Mouse (Mus musculus): Measurements from ENCODE around the gene Bsg.

GRCm38 (mm10) chr10:79745898-79746773, 41.8 kb downstream of the Bsg start, which contains the start of gene Polrmt:
- TF ChIP-seq GATA1 (IDR thresholded peaks at IDR 0.05; ENCODE audit: low read length) (no peak), TAL1 (IDR thresholded peaks at IDR 0.05; ENCODE audit: low read length) (no peak)

Data from erythroblast, embryonic 14.5 days (primary cell).